Mouse (Mus musculus) embryo, embryonic 10 days (tissue): ENCODE results near the gene Tln1.

Experiments
- DNase-seq: peaks from one replicate; pipeline ENCODE4 v3.0.0-alpha.2; 2015; ENCODE audit warnings: low spot score

The Tln1 gene

DNA sequence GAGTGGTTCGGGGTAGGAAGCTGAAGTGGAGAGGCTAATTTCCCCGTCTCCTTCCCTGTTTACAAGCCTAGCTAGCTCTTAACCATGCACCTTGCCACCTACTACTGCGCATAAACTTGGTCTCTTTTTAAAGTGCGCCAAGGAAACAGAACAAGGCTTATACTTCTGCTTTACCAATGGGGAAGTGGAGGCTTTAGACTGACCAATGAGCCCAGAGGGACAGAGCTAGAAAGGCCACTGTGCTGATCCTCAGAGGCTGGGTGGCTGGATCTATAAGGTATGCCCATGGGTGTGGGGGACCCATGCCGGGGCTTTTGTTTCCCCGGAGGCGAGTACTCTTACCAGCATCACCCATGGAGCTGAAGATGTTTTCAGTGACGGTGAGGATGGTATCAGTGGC is 15.3 kb downstream of the Tln1 start:
- no peak for DNase-seq

DNA sequence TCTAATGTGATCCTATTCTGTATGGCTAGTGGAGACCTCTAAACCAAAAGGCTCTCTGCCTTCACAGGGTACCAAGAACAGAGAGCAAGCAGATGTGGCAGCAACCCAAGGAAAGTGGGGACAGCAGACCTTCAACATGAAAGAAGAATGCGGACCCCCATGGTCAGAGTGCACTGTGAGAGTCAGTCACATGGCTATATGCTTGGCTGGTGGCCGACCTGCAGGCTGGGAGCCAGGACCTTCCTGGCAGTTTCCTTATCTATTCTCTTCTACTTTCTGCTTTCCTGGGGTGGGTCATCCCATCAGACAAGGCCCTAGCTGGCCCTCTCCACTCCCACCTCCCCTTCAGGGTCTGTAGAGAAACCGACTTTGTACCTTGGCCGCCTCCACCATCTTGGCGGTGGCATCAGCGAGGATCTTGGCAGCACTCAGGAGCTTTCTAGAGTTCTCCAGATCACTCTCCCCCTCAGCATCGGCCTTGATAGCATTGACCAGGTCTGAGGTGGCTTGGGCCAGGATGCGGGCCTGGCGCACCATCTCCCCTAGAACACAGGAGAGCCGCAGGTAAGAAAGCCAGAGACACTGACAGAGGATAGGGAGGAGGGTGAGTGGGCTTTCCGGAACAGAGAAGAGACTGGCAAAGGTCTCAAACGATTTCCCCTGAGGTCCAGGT is 16.0 kb downstream of the Tln1 start:
- no peak for DNase-seq

DNA sequence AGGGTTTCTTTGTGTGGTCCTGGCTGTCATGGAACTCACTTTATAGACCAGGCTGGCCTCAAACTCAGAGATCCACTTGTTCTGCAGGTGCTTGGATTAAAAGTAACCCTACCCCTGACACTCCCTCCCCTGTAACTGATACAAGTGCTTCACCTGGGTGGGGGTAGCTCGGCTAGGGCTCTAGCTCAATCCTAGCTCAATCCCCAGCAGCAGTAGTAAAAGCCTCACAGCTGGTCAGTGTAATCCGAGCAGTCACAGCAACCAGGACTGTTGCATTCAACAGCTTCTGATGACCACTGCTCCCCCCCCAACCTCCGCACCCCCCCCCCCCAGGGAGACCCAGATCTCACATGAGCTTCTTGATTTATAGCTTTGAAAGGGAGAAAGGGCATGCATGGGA is 20.4 kb downstream of the Tln1 start:
- DNase-seq: no peak

DNA sequence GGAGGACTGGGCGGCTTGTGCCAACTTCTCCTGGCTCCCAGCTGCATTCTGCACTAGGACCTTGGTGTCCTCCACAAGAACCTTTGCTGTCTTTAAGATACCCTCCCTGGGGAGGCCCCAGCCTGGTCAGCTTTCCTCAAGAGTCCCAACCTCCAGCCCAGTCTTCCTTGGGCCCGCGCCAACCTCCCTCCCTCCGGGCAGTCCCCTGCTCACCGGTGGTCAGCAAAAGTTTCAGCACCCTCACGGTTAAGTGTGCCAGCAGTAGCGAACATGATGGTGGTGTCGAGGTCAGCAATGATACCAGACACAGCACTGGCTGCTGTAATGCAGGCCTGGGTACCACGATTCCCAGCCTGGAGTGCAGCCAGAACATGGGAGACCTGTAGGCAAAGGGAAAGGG is 26.5 kb downstream of the Tln1 start:
- DNase-seq: no peak

DNA sequence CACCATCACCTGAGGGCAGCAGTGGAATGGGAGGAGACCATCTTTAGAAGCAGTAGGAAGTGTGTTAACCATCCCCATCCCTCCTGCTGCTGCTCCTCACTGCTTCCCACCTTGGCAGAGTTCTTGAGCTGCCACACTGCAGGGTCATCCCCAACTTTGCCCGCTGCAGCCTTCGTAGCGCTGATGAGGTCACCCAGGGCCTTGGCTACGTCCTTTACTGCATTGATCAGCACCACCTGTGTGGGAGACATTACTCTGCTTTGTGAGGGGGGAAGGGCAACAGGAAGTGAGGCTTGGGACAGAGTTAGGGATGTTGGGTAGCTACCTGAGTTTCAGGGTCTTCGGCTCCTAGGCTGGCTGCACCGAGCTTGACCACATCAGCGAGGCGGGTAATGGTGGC is 26.9 kb downstream of the Tln1 start:
- DNase-seq: no peak

DNA sequence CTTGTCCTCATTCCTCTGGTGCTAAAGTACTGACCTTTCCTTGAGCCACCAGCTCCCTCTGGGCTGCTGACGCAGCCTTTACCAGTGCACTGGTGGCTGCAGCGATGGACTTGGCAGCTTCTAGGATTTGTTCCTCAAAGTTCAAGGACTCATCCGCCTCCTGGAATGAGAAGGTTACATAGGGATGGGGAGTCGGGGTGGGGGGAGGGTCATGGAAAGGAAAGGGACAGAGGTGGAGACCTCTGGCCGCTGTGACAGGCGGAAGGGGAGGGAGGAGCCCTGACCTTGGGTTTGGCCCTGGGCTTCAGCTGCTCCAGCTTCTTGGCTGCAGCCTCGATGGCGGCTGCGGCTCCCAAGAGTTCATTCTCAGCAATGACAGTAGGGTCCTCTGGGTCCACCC is 29.2 kb downstream of the Tln1 start:
- DNase-seq: no peak

DNA sequence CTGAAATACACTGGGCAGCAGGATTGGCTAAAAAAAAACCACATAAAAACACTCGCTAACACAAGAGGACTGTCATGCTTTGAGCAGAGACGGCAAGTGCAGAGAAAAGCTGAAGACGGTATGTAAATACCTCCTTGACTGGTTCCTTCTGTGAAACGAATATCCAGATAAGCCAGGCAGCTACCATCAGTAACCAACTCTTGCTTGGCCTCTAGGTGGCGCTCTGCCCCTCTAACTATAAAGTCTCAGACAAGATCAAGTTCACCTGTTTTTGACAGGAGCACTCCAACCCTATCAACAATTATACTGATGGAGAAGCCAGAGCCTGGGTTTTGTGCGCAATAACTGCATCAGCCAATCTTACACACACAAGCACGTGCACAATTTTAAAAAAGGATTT is 31.9 kb downstream of the Tln1 start:
- peak; percentile 84 for DNase-seq

DNA sequence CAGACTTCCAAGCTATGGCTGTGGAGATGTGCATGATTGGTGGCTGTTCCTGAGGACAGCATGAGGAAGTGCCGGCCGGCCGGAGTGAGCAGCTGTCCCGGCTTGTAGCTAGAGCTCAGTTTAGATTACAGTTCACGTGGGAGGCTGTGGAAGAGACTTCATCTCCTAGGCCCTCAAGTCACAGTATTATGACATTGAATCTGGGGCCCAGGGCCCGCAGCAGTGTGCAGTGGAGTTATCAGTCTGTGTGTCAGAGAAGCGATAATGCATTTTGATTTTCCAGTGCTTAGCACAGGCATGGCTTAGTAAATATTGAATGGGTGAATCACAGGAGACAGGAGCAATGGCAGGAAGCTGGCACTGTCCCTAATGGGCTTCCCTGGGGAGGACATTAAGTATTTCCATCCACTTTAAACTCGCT is 32.4 kb downstream of the Tln1 start:
- no peak for DNase-seq

DNA sequence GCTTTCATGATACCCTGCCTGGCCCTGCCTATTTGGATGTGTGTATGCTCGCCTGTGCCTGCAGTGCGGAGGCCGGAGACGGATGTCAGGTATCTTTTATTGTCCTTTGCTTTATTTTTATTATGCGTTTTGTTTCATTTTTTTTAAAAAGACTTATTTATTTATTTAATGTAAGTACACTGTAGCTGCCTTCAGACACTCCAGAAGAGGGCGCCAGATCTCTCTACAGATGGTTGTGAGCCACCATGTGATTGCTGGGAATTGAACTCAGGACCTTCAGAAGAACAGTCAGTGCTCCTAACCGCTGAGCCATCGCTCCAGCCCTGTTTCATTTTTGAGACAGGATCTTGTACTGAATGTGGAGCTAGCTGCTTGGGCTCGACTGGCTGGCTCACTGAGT is 34.0 kb downstream of the Tln1 start:
- no peak for DNase-seq

DNA sequence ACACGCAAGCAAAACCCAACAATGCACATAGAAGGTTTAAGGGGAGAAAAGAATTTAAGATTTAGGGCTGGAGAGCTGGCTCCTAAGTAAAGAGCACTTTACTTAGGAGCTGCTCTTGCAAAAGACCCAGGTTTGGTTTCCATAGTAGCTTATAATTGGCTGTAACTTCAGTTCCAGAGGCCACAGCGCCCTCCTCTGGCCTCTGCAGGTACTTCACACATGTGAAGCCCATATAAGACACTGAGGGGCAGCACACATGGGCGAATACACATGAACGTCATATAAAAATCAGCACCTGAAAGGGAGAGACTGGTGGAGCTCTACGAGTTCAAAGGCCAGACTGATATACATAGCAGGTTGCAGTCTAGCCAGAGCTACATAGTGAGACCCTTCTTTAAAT is 34.6 kb downstream of the Tln1 start:
- no peak for DNase-seq

DNA sequence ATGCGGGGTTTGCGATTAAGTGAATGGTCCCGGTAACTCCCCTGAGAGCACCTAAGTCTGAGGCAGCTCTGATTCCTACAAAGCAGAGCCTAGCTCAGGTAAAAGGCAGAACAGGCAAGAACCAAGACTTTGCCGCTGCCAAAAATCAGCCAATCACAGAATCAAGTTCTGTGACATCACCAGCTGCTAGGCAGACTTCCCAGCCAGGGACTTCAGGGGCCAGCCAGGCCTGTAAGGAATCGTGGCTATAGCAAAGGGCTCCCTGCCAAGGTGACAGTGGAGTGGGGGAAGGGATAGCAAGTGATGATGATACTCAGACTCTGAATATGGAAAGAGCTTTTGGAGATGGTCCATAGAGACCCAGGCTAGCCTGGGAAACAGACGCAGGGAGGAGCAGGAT is 42.5 kb downstream of the Tln1 start:
- DNase-seq: peak; percentile 89

DNA sequence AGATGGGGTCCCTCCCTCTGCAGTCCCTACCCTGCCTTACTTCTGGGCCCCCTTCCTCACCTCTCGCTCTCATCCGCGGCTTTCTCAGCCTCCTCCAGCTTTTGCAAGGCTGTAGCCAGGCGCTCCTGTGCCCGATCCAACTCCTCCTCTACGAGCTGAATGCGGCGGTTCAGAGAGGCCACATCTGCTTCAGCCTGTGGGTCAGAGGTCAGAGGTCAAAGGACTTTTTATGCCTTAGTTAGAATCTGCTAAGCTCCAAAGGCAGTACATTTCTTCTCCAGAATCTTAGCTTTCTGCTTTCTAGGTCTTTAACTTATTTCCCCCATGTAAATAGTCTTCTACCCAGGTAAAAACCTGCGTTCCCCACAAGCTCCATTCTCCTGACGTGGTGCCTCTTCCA is 42.9 kb downstream of the Tln1 start:
- peak; percentile 68 for DNase-seq

DNA sequence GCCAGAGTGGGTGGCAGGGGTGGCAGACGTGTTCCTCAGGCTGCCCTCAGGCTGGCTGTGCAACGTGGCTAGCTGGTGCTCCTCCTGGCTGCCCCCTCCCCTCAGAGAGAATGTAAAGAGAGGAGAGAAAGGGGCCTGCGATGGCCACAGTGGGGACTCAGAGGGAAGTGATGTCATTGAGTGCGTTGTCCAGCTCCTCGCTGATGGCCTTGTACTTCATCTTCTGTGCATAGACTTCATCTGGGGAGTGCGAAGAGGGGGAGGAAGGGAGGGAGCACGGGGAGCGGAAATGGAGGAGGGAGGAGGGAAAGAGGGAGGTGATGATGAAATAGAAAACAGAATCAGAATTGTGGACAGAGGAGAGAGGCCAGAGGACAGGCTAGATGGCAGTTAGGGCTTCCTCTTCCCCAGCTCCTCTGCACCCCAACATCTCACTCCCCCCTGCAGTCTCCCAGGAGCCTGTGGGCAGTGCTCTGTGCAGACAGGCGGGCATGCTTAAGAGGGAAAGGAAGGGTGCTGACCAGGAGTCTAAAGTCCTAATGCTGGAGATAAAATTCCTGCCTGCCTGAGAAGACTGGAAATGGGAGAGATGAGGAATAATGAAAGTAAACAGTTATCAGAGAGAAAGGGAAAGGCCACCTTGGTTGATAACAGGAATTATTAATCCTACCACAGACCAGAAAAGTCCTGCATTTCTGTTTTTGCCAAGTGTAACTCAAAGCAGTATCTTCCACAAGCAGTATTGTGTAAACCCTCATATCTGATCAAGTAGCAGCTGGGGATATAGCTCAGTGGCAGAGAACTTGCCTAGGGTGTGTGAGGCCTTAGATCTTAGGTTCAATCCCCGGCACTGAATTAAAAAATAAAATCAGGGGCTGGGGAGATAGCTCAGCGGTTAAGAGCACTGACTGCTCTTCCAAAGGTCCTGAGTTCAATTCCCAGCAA is 46.5 kb downstream of the Tln1 start:
- no peak for DNase-seq

DNA sequence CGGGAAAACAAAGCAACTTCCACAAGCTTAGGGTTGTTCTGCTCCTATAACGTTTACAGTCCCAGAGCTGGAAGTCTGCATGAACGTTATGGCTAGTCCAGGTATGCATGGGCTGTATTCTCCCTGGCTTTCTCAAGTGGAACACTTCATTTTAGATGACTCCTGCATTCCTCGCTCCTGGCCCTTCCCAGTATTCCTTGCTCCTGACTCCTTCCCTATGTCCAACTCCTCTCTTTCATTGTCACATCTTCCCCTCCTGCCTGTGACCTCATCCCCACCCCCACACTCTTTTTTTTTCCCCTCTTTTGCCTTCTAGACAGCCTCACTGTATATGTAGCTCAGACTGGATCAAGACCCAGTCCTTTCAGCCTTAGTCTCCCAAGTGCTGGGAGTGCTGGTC is 48.7 kb downstream of the Tln1 start:
- no peak for DNase-seq

DNA sequence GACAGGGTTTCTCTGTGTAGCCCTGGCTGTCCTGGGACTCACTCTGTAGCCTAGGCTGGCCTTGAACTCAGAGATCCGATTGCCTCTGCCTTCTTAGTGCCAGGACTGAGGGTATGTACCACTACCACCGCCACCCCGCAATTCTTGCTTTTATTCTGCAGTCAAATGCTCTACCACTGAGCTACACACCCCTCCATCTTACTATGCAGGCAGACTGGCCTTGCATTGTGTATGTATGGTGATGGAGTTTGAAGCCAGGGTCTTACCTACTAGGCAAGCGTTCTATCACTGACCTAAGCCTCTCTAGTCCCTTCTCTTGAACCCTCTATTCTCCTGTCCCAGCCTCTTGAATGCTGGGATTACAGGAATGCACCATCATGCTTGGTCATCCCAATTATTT is 49.2 kb downstream of the Tln1 start:
- DNase-seq: no peak

DNA sequence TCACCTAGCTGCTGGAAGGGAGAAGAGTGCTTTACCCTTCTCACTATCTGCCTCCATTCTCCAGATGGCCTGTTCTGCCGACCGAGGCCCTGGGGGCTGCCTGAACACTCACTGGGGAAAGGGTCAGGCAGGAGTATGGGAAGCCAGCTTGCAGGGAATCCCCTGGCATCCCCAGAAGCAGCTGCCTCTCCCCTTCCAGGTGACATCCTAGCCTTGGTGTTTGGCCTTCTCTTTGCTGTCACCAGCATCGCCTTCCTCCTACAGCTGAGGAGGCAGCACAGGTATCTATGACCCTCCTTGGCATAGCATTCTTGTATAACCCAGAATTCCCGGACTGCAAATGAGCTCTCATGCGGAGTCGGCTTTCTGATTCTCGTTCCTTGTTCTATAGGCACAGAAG is 49.8 kb downstream of the Tln1 start:
- DNase-seq: no peak

DNA sequence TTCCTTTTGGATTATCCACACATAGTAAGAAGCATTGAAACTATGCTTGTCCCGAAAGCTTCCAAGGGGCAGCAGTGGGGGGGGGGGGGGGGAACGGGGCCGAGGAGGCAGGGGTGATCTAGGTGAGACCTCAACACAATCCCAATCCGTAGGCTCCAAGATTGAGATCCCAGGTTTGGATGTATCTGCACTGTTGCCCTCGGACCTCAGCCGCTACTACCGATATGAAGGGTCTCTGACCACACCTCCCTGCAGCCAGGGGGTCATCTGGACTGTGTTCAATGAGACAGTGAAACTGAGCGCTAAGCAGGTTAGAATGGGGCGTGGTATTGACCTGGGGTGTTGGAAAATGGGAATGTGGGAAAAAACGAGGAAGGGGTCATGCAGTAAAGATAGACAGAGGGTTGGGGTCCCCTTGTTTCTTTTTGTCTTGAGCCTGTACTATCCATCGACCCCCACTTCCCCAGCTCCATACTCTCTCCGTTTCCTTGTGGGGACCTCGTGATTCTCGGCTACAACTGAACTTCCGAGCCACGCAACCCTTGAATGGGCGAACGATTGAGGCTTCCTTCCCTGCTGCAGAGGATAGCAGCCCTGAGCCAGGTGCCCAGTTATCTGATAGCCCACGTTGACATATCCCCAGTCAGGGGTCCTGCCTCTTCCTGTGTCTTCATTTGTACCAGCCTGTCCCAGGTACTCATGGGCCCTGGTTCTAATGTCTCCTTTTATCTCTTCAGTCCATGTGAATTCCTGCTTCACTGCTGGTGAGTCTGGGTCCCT is 50.6 kb downstream of the Tln1 start:
- DNase-seq: no peak

DNA sequence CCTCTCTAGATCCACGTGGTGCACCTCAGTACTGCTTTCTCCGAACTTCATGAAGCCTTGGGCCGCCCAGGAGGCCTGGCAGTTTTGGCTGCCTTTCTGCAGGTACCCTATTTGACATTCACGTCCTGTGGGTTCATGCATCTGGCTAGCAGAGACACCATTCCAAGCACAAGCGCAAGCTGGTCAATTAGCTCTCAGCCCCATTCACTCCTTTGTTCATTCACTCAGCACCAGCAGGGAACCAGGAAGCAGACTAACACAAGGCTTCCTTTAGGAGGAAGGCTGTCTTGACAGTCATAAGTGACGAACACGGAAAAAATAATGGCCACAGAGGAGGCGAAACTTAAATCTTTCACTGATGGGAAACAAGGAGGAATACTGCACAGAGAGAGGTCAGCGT is 53.4 kb downstream of the Tln1 start:
- peak; percentile 45 for DNase-seq

DNA sequence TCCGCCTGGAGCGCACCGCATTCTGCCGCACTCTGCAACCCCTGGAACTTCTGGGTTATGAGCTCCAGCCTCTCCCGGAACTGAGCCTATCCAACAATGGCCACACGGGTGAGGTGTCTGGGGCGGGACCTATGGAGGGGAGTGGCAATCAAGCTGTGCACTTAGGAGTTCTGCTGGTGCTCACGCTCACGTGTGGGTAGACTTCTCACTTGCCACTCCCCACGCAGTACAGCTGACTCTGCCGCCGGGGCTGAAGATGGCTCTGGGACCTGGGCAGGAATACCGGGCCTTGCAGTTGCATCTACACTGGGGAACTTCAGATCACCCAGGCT is 53.9 kb downstream of the Tln1 start:
- DNase-seq: peak; percentile 61

DNA sequence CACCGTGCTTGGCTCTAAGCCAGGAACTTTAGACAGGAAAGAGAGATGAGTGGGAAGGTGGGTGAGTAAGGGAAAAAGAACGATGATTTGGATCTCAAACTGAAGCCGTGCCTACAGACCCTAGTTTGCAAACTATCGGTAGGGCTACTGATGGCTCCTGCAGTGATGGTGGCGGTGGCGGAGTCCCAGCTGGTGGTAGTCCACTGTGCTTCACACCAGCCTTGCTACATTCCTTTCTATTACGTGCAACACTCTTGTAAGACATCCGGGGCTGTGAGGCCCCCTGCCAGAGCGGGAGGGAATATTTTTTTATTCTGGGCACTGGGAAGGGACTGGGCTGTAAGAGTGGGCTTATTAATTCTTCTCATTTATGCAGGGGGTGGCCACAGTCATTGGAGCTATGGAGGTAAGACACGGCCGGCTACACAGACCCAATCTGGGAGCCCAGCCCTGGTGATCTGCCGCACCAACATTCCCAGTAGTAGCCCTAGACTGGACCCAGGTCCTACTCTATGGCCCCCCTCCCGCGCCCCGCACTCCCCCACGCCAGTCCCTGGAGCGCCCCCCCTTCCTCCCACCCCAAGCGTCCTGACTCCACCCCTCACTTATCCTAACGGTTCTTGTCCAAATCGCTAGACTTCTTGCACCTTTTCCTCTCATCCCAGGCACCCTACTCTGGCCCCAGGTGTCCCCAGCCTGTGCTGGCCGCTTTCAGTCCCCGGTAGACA is 54.4 kb downstream of the Tln1 start:
- DNase-seq: no peak

DNA sequence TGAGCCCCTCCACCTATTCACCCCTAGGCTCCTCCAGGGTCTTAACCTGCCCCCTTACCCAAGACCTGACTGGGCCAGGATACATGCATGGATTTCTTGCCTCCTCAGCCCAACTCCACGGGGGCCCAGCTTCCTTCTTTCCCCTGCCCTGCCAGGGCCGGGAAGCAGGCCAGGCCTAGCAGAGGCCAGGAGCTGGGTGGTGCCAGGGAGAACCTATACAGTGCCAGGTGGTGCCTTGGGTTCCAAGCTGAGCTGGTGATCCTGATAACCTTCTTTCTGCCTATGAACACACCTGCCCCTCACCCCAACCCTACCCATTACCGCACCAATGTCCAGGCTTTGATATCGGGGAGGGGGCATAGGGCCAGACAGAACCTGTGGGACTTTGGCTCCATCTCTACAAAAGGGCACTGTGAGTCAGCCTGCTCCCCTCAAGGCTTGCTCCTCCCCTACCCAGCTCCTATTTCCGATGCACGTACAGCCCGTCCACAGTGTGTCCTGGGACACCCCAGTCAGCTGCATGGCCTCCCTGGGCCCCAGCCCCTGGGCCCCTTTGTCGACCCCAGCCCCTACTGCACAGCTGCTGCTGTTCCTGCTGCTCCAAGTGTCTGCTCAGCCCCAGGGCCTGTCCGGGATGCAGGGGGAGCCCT is 55.8 kb downstream of the Tln1 start, which contains the start of gene Car9:
Gene Car9, plus strand, starts transcription at position 431 of the 650 bp plus-strand sequence.
- no peak for DNase-seq

DNA sequence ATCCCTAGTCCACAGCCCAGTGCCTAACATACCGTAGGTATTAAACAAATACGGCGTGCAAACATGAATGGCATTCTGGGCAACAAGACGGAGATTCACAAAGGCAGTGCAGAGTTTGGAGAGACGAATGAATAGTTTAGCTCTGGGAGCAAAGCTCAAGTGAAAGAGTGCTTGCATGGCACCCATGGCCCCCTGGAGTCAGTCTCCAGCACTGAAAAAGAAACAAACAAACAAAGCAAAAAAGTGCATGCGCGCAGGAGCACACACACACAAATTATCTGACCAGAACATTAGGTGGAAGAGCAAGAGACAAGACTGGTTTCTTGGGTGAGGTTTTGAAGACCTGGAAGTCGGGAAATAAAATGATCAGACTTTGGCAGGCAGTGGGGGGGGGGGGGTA is 56.4 kb downstream of the Tln1 start:
- no peak for DNase-seq
